Mouse (Mus musculus) bone marrow macrophage, adult 2 months (primary cell): ENCODE data around the gene Gm45233. TPM values are rescaled to one million over a fixed set of nuclear protein-coding genes. Genes with fewer than 3 reads are reported as not detected.

ENCODE experiments used
- H3K27ac ChIP-seq: 2 replicates; pipeline ENCODE4 v1.5.1; 2012; ENCODE audit warnings: low read depth, low read length; ENCODE audit not compliant: insufficient read depth
- H3K4me1 ChIP-seq: 2 replicates; pipeline ENCODE4 v1.6.1; 2012; ENCODE audit warnings: low read length; ENCODE audit not compliant: control insufficient read depth, insufficient read depth
- H3K4me3 ChIP-seq: 2 replicates; pipeline ENCODE4 v1.5.1; 2012; ENCODE audit warnings: mild to moderate bottlenecking, low read length, moderate library complexity; ENCODE audit not compliant: insufficient read depth
- CTCF ChIP-seq: IDR thresholded peaks from 2 replicates; pipeline ENCODE4 v1.5.1; 2012; ENCODE audit warnings: low read depth, mild to moderate bottlenecking, low read length, moderate library complexity
- POLR2A ChIP-seq: IDR thresholded peaks from 2 replicates; pipeline ENCODE4 v1.6.1; 2012; ENCODE audit warnings: mild to moderate bottlenecking, low read depth, low read length, borderline replicate concordance
- polyA plus RNA-seq: library from polyadenylated mRNA; stranded (reverse); fragments of >200 nt; gene quantifications from 2 replicates; pipeline ENCODE4 v1.2.4, GENCODE M21; 2012; ENCODE audit not compliant: missing spikeins, insufficient read depth, insufficient read length

Gene Gm45233
- polyA plus RNA-seq, 1 experiment = not detected

- H3K4me3 ChIP-seq = no peak within 1 kb of the TSS
- no peaks in the 10 kb centered on the region for H3K4me1 ChIP-seq
- TF ChIP-seq POLR2A (no peak), CTCF (no peak)
- H3K27ac ChIP-seq = no peak within 1 kb of the TSS
These were observed 45.8 kb downstream of the Gm45233 start, which contains the start of gene Iglon5 for GRCm38 (mm10) chr7:43489631-43490125. TSS of gene Iglon5 (minus strand) at chr7:43490075.

GRCm38 (mm10) chr7:43490182-43490584 is 46.3 kb downstream of the Gm45233 start:
- TF ChIP-seq CTCF (no peak), POLR2A (no peak)
- H3K4me1 ChIP-seq = no peaks in the 10 kb centered on the region
- H3K27ac ChIP-seq = no peak overlapping the region
- no peak overlapping the region for H3K4me3 ChIP-seq

- TF ChIP-seq POLR2A (no peak), CTCF (no peak)
- Histone ChIP-seq H3K27ac (no peak overlapping the region), H3K4me1 (no peaks in the 10 kb centered on the region), H3K4me3 (no peak overlapping the region)
These were observed 46.9 kb downstream of the Gm45233 start for GRCm38 (mm10) chr7:43490861-43491260.

GRCm38 (mm10) chr7:43495343-43496021 is 51.6 kb downstream of the Gm45233 start:
- no peak overlapping the region for H3K27ac ChIP-seq
- TF ChIP-seq POLR2A (no peak), CTCF (peak; percentile 64)
- no peak overlapping the region for H3K4me3 ChIP-seq
- peaks cover 5% of the 10 kb centered on the region; the same call in 1 of the 2 replicates for H3K4me1 ChIP-seq

GRCm38 (mm10) chr7:43511707-43512478 is 68.0 kb downstream of the Gm45233 start:
- Histone ChIP-seq H3K4me1 (peaks cover 12% of the 10 kb centered on the region), H3K4me3 (no peak overlapping the region), H3K27ac (no peak overlapping the region)
- TF ChIP-seq CTCF (no peak), POLR2A (no peak)

- Histone ChIP-seq H3K4me1 (peaks cover 12% of the 10 kb centered on the region), H3K27ac (no peak overlapping the region), H3K4me3 (no peak overlapping the region)
- no peak for TF ChIP-seq POLR2A
- TF ChIP-seq CTCF = no peak
These were observed 68.6 kb downstream of the Gm45233 start for GRCm38 (mm10) chr7:43512519-43512918.

Other genes starting within 250 kb of the Gm45233 start
- gene Zfp715, start 130.8 kb upstream of the Gm45233 start, polyA plus RNA-seq = 29.9 and 33.0 TPM in 2 replicates
- 0.59 TPM in 1 of 2 replicates, not detected in the other for gene Siglecf, start 92.8 kb upstream of the Gm45233 start, polyA plus RNA-seq
- not detected in 2 replicates for gene Siglecg, start 35.9 kb upstream of the Gm45233 start, polyA plus RNA-seq
- gene Lim2, start 16.5 kb upstream of the Gm45233 start, polyA plus RNA-seq = not detected in 2 replicates
- not detected in 2 replicates for gene Nkg7, start 7.1 kb upstream of the Gm45233 start, polyA plus RNA-seq
- not detected in 2 replicates for gene Cldnd2, start 3.3 kb upstream of the Gm45233 start, polyA plus RNA-seq
- 79.5 and 87.0 TPM in 2 replicates for gene Etfb, start within 50 bp of the Gm45233 start, polyA plus RNA-seq
- 4.5 and 4.9 TPM in 2 replicates for gene Vsig10l, start 19.0 kb downstream of the Gm45233 start, polyA plus RNA-seq
- not detected in 2 replicates for gene Iglon5, start 45.9 kb downstream of the Gm45233 start, polyA plus RNA-seq
- gene 4931406B18Rik, start 61.8 kb downstream of the Gm45233 start, polyA plus RNA-seq = not detected in 2 replicates
- gene Cd33, start 100.3 kb downstream of the Gm45233 start, polyA plus RNA-seq = 54.9 and 67.4 TPM in 2 replicates
- 6.6 and 7.5 TPM in 2 replicates for gene Zfp658, start 118.1 kb downstream of the Gm45233 start, polyA plus RNA-seq
- 4.7 and 5.5 TPM in 2 replicates for gene Zfp719, start 135.5 kb downstream of the Gm45233 start, polyA plus RNA-seq
- gene Zfp819, start 163.0 kb downstream of the Gm45233 start, polyA plus RNA-seq = not detected in 2 replicates
- not detected in 2 replicates for gene Ceacam18, start 190.6 kb downstream of the Gm45233 start, polyA plus RNA-seq
- 41.5 and 47.6 TPM in 2 replicates for gene Siglece, start 216.0 kb downstream of the Gm45233 start, polyA plus RNA-seq
- gene Ctu1, start 227.9 kb downstream of the Gm45233 start, polyA plus RNA-seq = 4.7 and 7.7 TPM in 2 replicates
- not detected in 2 replicates for gene Klk14, start 246.3 kb downstream of the Gm45233 start, polyA plus RNA-seq